Mouse (Mus musculus) lung, adult 2 months (tissue): ENCODE measurements around the gene R3hdm2.

Experiments
- CTCF ChIP-seq: fragments of 200-500 bp; IDR thresholded peaks from 2 replicates; pipeline ENCODE4 v1.5.1; 2011; ENCODE audit warnings: mild to moderate bottlenecking, low read length, control low read depth; ENCODE audit not compliant: insufficient read depth
- POLR2A ChIP-seq: fragments of 200-500 bp; IDR thresholded peaks from 2 replicates; pipeline ENCODE4 v1.6.1; 2011; ENCODE audit warnings: low read depth, mild to moderate bottlenecking, control low read depth, low read length, borderline replicate concordance; ENCODE audit errors: extremely low read depth

DNA sequence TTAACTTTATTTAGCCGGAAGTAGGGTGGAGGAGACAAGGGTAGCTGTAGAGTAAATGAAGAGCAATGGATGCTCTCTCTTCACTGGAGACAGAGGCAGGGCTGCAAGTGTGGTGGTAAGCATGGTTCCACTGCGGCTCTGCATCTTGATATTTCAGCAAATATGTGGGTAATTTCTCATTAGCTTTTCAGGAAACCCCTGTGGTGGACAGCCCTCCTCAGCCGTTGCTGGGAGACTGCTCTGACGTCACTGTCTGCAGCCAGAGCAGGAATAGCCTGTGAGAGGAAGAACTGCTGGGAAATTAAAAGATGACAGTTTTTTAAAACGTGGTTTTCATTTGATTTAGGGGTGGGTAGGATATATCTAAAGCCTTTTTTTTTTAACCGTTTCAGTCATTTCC lies 41.9 kb downstream of the R3hdm2 start:
- TF ChIP-seq POLR2A (no peak), CTCF (no peak)
